ENCODE assay signal across 23 mouse cellular contexts in genomic region chr17:70596326-70596725, GRCm38 (mm10).
DNase-seq lines count a peak whose midpoint lies in the region; TF ChIP-seq lines count a peak whose summit lies in the region.
"Had no signal": no experiment of that assay in that cellular context is flagged by ENCODE, and none has a peak within 500 bp of the region (broad histone marks: within the 10 kb centered on the region; RNA-seq: fewer than 3 reads in every experiment).

No protein-coding gene starts in this region.

- intact Hi-C loops in left cerebral cortex, postnatal 10 days (cut with DNase I) = no loop called here

- TF ChIP-seq POLR2A in olfactory bulb, adult 2 months (IDR thresholded peaks at IDR 0.05; ENCODE audit: insufficient read depth, low read depth, low read length) = no peak

- no peak overlapping the region for H3K4me3 ChIP-seq in layer of hippocampus, adult 2 months
- no peak overlapping the region for H3K4me3 ChIP-seq in olfactory bulb, adult 2 months (ENCODE audit: insufficient read depth, low read depth, low read length)
- H3K4me3 ChIP-seq: heart, adult 2 months; heart, embryonic 10.5 days; heart, embryonic 13.5 days had no signal

- no peak for TF ChIP-seq CTCF in layer of hippocampus, adult 2 months (conservative IDR thresholded peaks at IDR 0.05)
- TF ChIP-seq CTCF in olfactory bulb, adult 2 months (IDR thresholded peaks at IDR 0.05; ENCODE audit: insufficient read depth, low read depth, low read length) = no peak

- H3K4me1 ChIP-seq in olfactory bulb, adult 2 months (ENCODE audit: control insufficient read depth, insufficient read depth, low read length) = peaks cover 15% of the 10 kb centered on the region
- H3K4me1 ChIP-seq: heart, embryonic 10.5 days; heart, embryonic 13.5 days had no signal

- DNase-seq in layer of hippocampus, adult 2 months (ENCODE audit: low spot score in 2 of 2) = no peak
- DNase-seq in layer of hippocampus, adult 8-10 months (ENCODE audit: low spot score in 2 of 2) = no peak
- peak; percentile 51 to 72 for DNase-seq in left cerebral cortex, adult 9 months (ENCODE audit: low spot score in 2 of 2)
- no peak for DNase-seq in left cerebral cortex, postnatal 10 days (ENCODE audit: extremely low spot score in 1 of 2, low spot score in 2 of 2)
- DNase-seq in brain, adult 2 months (ENCODE audit: low read depth, low spot score) = peak; percentile 92
- DNase-seq in spleen, postnatal 10 days (ENCODE audit: low spot score in 2 of 2) = no peak
- DNase-seq in cerebellum, postnatal 14 days = no peak
- DNase-seq: adrenal gland, adult 2 months; adrenal gland, postnatal 14 days; cerebellum, adult 18-20 months; cerebellum, adult 9-10 months; cerebellum, postnatal 36 days; forebrain, postnatal 0 days; gastrocnemius, postnatal 10 days; gastrocnemius, postnatal 36 days; heart, adult 2 months; heart, postnatal 14 days; heart, postnatal 4 days had no signal

- WGBS in olfactory bulb, adult 2 months = 30% methylated on average over 2 of the region's 2 CpGs

- H3K27ac ChIP-seq in layer of hippocampus, adult 2 months = peak overlapping the region; percentile 70
- H3K27ac ChIP-seq in olfactory bulb, adult 2 months (ENCODE audit: insufficient read depth, low read depth, low read length) = peak overlapping the region; percentile 85
- H3K27ac ChIP-seq: heart, adult 2 months; heart, embryonic 10.5 days; heart, embryonic 13.5 days; hindbrain, embryonic 14.5 days; hindbrain, postnatal 0 days had no signal

Comparison
In these comparisons a context has a peak if more than half of its experiments do, and no peak if none do; other contexts are left out.
1. DNase-seq: peak in left cerebral cortex, adult 9 months (2 of 2) and brain, adult 2 months (single experiment); none in layer of hippocampus, adult 2 months (0 of 2), layer of hippocampus, adult 8-10 months (0 of 2), left cerebral cortex, postnatal 10 days (0 of 2), spleen, postnatal 10 days (0 of 2) and cerebellum, postnatal 14 days (0 of 2).